Mouse (Mus musculus) cerebellum, adult 9-10 months (tissue): ENCODE results near the gene Olfr462.
"Not testable (repeated sequence)": the region's sequence is repeated elsewhere in the genome, so short reads cannot be mapped to it uniquely, and the experiment has no call there.

Source experiments
- DNase-seq: peaks from one replicate; pipeline ENCODE4 v3.0.0; 2022

The Olfr462 gene

DNA sequence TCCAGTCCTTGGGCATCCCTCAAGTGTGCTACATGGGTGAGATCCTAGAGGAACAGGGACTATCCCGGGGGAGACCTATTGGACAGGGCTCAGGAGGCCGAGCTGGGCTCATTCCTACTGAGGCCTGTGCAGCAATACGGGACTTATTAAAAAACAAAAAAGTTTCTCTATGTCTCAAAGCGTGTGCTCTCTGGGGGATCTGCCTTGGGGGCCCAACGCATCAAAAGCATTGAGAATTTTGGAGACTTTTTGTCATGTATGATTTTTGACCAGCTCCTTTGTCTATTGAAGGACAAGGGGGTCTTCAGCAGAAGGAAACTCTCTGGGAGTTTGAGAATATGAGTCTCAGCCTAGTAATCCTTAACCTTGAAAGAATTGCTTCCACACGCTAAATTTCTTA, at the start of gene Olfr462:
TSS of gene Olfr462 (minus strand) at position 101 of the 400 bp plus-strand sequence.
- DNase-seq = no peak

DNA sequence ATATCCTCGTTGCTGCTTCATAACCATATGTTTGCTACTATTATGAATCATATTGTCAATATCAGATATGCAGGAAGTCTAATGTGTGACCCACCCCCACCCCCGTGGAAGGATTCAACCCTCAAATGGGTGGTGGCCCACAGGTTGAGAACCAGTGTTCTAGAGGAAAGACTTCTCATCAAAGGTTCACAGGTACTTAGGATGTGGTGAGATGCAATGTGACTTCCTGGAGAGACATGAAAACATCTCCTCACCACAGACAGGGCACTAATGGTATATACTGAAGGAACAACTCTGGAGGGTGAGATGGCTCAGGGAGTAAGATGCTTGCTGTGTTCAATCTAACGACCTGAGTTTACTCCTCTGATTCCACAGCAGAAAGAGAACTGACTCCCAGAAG, 43.4 kb upstream of the Olfr462 start:
- DNase-seq = no peak

DNA sequence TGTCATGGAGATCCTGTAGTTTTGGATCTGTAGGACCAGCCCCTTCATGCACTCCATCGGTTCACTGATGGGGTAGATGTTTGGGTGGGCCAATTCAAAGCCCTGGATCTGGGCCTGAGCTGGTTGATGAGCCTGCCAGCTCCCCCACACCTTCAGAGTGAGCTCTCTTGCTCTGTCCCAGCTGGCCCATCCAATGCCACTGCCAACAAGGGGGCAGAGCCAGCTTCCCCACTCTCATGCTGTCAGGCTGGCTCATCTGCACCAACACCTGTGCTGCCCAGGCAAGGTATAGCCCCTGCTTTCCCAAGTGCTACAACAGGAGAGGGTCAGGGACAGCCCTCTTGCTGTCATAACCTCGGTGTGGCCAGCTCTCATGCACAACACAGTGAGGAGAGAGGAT, 41.7 kb upstream of the Olfr462 start:
- DNase-seq = no peak

DNA sequence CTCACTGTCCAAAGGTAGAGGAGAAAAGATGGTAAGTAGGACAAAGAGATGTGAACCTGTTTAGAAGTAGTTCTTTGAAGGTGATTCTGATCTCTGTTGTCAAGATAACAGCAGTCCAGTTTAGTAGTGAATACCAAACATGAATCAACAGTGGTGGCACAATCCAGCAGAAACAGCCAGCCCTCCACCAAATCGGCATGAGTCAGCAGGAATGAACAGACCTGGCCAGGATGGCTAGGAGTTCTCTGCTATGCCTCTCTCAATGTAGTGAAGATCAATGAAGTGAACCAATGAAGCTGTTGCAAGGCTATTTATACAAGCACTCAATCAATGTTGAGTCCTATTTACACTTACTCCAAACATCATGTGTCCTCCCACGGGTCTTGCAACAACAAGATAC, 38.3 kb upstream of the Olfr462 start:
- DNase-seq = no peak

DNA sequence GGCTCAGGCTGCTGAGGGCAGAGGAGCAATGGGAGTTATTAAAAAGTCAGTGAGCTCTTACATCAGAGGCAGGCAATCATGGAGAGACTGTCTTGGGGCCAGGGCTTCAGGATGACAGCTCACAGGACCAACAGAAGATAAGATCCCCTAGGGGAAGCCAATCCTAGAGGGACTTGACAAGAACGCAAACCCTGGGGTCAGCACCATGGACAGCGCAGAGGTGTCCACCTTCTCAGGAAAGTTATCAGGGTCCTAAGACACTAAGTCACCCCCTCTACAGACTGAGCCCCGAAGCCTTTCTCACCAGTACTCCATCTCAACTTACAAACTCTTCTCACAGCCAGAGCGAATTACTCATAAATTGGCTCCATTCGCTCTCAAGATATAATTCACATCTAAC, 28.9 kb upstream of the Olfr462 start, which contains the start of gene Olfr464:
TSS of gene Olfr464 (minus strand) at position 2 of the 400 bp plus-strand sequence.
- no peak for DNase-seq

DNA sequence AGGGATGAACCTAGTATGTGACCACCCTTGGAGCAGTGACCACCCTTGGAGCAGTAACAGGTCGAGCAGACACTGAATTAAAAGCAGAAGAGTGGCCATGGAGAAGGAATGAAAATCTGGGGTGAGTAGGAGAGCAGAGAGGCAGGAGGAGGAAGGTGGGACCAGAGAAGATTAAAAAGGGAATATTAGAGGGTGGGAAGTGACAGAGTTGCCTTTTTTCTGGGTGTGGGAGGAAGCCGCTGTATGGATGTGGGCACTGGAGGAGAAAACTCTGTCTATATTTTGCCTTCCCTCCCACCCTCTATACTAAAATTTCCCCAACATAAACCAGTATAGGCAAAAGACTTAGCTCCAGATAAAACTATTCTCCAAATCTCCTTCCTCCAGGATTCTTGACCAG, 28.2 kb upstream of the Olfr462 start:
- no peak for DNase-seq

DNA sequence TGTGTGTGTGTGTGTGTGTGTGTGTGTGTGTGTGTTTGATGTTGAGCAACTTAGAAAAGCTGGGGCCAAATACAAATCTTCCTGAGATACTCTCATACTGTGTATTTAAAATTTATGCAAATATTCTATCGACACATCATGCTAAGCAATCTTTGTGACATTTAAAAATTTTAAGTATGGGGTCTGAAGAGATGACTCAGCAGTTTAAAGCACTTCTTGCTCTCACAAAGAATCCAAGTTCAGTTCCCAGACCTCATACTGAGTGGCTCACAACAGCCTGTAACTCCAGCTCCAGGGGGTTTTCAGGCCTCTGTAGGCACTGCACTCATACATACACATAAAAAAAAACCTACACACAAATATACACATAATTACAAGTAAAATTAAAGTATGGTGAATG, 23.9 kb upstream of the Olfr462 start:
- DNase-seq = no peak

DNA sequence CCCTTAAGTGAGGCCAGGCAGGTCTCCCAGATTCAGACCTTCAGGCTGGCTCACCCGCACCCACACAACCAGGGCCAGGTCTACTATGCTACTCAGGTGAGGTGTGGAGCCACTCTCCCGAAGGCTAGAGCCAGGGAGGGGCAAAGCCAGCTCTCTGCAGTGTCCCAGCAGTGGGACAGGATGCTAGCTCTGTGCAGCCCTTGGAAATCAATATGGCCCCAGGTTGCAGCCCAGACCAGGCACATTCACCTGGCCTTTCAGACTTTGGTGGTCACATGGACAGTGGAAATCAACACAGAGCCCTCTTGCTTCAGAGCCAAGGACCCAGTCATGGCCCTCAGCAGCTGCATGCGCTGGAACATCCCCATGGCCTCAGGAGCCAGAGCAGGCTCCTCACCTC, 12.3 kb upstream of the Olfr462 start:
- DNase-seq = no peak

DNA sequence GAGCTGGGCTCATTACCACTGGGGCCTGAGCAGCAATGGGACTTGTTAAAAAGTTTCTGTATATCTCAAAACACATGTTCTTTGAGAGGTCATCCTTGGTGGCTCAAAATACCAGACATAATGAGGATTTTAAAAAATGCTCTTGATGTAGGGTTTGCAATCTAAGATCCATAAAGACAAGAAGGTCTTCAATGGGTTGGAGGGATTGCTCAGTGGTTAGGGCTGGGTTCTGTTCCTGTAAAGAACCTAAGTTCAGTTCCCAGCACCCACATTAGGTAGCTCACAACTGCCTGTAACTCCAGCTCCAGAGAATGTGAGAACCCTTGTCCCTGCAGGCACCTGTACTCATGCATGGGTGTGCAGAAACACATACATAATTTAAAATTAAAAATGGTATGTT, 5.2 kb upstream of the Olfr462 start, which contains the start of gene Olfr463:
TSS of gene Olfr463 (minus strand) at position 101 of the 400 bp plus-strand sequence.
- no peak for DNase-seq

DNA sequence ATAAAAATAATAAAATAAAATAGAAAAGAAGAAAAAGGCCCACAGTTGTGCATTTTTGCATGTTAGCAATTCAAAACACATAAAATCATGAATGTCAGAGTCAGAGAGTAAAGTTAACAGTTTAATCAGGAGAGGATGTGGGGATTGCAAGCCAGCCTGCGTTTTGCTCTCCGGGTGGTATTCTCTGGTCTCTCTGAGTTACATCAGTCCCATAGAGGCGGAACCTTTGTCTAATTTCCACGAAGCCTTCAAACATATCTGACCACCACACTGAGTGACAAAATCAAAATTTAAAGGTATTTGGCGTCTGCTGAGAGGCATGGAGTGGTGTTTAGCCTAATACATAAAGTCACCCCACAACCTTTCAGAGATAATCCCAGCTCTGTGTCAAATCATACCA, 7.2 kb downstream of the Olfr462 start:
- no peak for DNase-seq

DNA sequence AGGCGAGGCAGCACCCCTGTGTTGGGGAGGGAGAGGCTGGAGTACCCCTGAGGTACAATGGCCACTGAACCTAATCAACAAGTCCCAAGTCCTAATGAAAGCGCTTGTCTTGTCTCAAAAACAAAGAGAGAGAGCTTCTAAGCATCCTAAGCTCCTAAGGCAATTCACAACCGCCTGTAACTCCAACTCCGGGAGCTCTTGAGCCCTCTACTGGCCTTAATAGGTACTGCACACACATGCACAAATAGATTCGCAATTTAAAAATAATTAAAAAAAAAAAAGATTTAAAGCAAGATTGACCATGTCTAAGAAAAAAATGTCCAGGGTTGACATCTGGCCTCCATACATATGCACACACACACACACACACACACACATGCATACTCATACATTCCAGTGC, 8.6 kb downstream of the Olfr462 start:
- DNase-seq = no peak

DNA sequence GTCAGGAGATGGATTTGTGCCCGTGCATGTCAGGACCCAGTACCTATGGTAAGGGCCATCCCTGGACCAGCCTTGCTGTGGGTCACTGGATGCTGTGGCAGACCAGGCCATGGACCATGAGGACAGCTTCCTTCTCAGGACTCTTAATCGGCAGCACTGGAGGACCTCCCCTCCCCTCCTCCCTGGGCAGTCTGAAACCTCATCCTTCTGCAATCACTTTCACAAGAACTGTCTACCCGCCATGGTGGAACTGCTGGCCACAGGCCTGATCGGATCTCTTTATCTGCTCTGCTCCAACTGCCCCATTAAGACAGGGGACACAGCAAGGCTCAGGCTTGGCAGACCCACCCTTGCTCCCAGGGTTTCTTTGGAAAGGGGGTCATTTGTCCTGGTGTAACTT, 10.4 kb downstream of the Olfr462 start:
- DNase-seq = no peak

DNA sequence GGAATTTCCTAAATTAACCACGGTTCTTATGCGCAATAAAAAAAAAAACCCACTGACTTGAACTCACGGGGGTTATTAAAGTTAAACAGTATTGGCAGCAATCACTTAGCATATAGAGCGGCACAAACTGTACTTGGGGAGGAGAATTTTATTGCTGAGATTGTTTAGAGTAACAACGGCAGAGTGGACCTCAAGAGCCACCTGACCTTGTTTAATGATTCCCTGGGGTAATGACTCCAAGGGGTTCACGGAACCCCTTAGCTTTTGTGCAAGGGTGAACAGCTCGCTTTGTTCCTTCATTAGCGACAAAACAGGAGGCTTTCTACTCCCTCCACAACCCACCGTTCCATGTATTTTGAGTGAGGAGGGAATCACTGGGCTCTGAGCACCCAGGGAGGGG, 12.2 kb downstream of the Olfr462 start:
- no peak for DNase-seq

DNA sequence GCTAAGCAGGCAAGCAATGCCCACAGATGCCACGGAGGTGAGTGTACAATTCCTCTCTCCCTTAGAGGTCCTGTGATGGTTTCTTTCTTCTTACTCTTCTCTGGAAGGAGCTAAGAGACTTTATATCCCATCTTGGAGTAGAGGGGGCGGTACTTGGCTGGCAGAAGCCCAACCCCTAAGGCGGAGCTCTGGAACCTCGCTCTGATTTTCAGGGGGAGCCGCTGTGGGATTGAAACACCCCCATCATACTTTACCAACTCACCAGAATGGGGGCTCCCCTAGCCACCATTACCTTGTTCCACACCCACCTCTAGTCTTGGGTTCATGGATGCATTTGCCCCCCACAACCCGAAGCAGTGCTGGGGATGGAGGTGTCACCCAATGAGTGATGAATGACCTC, 16.6 kb downstream of the Olfr462 start, which contains the start of gene Epx:
TSS of gene Epx (minus strand) at position 101 of the 400 bp plus-strand sequence.
- no peak for DNase-seq

DNA sequence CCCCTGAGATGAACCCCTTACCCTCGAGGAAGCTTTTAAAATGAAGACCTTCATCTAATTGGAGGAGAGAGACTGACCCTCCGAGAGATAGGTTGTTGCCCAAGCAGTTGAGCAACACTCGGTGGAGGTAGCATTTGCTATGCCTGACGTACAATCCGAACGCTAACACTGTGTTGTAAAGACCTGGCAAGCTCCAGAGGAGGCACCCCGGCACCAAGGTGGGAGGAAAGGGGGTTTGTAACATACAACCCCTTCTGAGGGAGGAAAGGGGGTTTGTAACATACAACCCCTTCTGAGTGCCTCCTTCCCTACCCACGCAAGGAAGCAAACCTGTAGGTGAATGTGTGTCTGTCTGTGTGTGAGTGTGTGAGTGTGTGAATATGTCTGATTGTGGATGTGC, 20.3 kb downstream of the Olfr462 start:
- no peak for DNase-seq

DNA sequence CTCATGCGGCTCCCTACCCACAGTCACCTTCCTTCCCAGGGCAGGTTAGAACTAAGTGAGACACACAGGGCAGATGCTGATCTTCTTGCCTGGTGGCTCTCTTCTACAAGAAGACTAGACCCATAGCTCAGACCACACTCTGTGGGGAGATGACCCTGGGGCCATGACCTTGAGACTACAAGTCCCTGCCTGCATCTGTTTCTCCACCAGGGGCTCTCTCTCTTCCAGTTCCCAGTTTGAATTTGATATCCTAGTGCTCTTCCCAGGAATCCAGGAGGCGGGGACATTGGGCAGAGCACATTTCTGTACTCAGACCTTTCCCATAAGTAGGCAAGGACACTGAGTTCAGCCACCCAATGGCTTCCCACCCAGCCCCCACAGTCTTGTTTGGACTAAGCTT, 22.0 kb downstream of the Olfr462 start:
- DNase-seq = no peak

DNA sequence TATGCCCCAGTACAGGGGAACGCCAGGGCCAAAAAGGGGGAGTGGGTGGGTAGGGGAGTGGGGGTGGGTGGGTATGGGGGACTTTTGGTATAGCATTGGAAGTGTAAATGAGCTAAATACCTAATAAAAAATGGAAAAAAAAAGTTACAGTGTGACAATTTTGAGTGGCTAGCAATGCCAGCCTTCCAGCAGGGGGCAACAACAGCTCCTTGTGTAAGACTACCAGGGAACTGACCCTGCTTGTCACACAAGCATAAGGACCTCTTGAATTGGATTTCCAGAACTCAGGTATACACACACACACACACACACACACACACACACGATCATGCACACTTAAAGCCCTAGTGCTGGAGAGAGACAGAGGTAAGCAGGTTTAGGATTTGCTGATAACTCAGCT, 25.2 kb downstream of the Olfr462 start:
- not testable (repeated sequence) for DNase-seq

DNA sequence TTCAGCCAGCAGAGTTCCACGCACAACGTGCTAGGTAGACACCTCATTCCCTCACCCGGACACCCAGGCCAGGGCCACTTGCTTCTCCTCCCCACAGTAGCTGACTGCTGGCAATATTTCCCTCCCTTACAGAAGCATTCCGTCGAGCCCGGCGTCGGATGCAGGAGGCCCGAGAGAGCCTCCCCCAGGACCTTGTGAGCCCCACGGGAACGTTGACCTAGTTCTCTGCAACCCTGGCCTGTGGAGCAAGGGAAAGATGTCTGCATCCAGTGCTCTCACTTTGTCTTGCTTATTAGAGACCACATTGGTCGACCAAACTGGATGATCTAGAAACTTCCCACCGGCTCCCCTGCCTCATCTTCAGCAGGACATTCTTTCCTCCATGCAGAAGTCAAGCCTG, 29.3 kb downstream of the Olfr462 start:
- no peak for DNase-seq

DNA sequence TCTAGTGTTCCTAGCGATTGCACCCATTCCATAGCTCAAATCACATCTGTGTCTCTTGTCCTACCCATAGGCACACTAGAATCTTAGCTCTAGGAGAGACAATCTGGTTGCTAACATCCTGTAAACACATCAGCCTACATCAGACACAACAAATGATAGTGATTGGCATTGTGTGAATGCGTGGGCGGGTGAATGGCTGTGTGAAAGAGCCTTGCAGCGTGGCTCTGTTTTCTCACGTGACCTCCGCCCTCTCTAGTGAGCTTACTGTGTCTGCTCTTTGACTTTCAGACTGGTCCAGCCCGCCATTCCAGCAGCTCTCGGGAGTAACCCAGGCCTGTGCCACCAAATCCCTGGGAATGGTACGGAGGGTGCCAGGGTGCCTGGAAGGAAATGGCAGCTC, 31.6 kb downstream of the Olfr462 start:
- no peak for DNase-seq

DNA sequence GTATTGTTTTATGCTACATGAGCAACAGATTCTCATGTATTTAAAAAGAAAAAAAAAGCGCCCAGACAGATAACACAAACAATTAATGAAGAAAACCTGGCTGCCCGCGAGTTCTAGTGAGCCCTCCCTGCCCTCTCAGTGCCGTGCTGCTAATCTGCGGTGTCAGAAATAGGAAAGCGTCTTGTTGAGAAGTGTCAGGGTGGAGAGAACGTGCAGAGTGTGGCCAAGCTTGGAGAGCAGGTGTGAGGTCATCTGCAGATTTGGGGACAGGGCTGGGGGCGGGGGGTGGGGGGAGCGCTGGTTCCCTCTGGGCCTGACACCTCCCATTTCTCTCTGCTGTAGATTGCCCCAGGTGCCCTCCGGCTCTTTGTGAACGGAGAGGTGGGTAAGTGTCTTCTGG, 32.8 kb downstream of the Olfr462 start:
- DNase-seq = no peak

DNA sequence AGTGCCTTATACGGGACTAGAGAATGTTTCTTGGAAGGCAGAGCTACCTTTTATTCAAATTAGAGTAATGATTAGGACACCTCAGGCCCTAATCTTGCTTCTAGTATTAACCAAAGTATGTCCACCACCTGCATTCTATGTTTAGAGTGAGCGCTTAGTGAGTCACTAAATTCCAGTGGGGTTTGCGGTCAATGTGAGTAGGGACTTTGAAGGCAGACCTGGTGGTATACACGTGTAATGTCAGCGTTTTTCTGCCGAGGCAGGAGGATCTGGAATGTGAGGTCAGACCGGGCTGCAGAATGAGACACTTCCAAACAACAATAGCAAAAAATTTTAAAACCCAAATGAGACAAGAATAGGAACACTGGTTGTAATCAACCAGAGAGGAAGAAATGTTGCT, 37.5 kb downstream of the Olfr462 start:
- DNase-seq = no peak

DNA sequence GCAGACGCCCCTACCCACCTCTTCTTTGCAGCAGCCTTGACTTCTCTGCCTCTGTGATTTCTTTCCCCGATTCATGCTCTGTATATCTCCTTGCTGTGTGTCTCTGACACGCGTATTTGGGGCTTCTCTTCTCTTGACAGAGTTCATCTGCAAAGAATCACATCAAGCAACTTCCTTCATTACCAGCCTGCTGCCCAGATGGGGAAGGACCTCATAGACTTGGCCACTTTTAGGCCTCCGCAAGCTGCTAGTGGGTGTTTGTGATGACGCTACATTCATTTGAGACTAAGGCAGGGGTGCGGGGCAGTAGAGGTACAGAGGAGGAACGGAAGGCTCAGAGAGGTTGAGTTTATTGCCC, 38.5 kb downstream of the Olfr462 start:
- peak; percentile 19 for DNase-seq

DNA sequence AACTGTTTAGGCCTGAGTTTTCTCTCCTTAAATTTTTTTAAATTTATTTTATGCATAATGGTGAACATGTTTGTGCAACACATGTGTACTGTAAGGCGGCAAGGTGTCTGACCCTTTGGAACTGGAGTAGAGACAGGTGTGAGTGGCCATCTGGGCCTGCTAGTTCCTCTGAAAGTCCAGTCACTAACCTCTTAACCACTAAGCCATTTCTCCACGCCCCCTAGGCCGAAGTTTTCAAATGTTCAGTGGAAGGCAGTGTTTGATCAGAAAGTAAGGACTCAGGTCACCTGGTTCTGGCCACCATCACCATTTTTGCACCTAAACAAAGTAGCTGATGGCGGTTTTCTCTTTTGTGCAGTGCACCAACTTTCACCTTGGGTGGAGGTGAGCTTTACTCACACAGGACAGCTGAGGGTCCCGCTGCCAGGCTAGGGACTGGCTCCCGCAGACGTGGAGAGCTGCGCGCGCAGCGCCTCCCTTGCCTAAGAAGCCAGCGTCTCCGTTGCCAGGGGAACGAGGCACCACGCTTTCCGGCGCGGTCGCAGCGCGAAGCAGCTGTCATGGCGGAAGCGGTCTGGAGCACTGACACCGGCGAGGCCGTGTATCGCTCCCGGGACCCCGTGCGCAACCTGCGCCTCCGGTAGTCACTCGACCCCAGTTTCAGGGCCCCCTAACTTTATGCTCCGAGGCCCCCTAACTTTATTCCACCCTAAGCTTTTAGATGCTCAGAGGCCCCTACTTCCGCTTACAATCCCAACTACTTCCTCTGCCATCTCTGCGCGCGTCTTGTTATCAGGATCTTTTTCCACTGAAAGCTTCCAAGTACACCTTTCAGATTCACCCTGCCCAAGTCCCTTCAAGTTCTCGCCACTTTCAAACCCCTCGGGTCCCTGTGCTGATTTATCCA, 39.1 kb downstream of the Olfr462 start, which contains the start of gene Mks1:
TSS of gene Mks1 (plus strand) at position 526 of the 907 bp plus-strand sequence.
- DNase-seq = peak; percentile 87

DNA sequence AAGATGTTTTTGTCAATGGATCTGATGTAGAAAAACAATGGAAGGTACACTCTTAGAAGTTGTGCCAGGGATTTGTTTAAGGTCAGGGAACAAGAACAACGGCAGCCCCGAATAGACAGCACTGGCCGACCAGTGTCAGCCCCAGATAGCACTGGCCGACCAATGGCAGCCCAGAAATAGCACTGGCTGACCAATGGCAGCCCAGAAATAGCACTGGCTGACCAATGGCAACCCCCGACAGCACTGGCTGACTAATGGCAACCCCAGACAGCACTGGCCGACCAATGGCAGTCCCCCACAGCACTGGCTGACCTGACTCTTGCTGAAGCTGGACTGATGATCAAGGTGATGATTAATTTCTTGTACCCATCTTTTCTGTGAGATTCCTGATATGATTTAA, 44.2 kb downstream of the Olfr462 start:
- no peak for DNase-seq
